Mouse (Mus musculus): Measurements from ENCODE around the gene Slc39a8.

Gene Slc39a8

GRCm38 (mm10) chr3:135845860-135846259 is 20.8 kb downstream of the Slc39a8 start:
- ATAC-seq (ENCODE audit: low TSS enrichment), result no peak

- ATAC-seq (ENCODE audit: low TSS enrichment), result no peak
Measured at GRCm38 (mm10) chr3:135851607-135852006, 26.5 kb downstream of the Slc39a8 start.

- ATAC-seq (ENCODE audit: low TSS enrichment), result no peak
Measured at GRCm38 (mm10) chr3:135853604-135854297, 28.7 kb downstream of the Slc39a8 start.

DNA sequence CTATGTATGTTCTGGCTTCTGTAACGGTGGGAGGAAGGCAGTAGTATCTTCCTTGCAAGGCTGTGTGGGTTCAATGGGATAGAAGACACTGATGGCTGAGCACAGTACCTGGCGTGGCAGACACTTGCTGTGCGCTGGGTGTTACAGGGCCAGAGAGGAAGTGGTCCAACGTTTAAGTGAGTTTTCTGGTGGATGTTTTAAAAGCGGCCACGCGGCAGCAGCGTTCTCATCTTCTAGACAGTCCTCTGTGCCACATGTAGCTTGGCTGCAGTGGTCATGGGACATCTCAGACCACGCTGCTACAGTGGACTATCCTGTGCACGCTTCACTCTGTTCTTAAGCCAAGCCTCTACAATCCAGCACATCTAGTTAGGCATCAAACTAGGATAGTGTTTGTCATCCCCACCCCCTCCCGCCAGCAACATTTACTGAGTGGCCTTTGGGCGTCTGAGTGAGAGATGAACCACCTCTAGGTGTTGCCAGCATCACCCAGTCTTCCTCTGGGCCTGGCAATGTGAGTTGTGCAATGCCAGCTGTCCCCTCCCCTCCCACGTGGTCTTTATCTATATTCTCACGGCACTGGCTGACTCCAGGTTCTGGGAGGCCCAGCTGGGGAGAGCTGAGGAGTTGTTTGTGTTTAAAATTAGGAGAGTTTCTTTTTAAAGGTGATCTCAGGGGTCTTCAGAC is 29.4 kb downstream of the Slc39a8 start:
- ATAC-seq (ENCODE audit: low TSS enrichment), result no peak

GRCm38 (mm10) chr3:135854985-135855340 is 29.9 kb downstream of the Slc39a8 start:
- no peak for ATAC-seq (ENCODE audit: low TSS enrichment)

DNA sequence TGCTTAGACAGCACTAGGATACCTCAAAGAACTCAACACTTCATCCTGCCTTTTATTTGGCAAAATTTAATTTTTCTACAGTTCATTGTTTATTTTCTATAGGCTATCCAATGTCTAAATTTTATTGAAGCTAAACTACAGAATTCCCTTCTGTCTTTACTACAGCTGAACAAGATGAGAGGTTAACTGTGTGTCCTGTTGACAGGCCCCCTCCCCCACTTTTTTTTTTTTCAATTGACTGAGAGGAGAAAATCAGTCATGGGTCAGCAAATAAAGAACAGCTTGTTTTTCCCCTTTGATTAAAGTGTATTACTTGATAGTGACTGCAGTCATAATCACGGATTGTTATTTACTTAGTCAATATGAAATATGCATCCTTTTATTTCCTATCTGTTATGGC is 31.2 kb downstream of the Slc39a8 start:
- no peak for ATAC-seq (ENCODE audit: low TSS enrichment)

DNA sequence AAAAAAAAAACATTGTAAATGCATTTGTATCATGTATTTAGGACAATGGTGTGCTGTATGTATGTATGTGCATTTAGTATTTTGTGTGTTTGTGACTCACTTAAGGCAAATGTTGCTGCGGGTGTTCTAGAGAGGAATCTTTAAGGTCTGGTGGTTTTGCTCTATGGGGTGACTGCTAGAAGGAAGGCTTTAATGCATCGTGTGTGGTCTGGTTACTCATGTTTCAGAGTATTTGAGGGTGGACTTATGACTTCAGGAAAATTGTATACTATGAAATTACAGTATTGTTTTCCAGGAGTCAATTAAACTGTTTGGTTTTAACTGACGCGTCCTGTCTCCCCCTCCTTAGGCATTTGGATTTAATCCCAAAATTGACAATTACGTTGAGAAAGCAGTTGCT is 32.1 kb downstream of the Slc39a8 start:
- ATAC-seq (ENCODE audit: low TSS enrichment), result no peak

- peak; percentile 93 for ATAC-seq (ENCODE audit: low TSS enrichment)
Measured at GRCm38 (mm10) chr3:135859431-135859830, 34.4 kb downstream of the Slc39a8 start.

GRCm38 (mm10) chr3:135862804-135863203 is 37.7 kb downstream of the Slc39a8 start:
- ATAC-seq (ENCODE audit: low TSS enrichment), result peak; percentile 91

DNA sequence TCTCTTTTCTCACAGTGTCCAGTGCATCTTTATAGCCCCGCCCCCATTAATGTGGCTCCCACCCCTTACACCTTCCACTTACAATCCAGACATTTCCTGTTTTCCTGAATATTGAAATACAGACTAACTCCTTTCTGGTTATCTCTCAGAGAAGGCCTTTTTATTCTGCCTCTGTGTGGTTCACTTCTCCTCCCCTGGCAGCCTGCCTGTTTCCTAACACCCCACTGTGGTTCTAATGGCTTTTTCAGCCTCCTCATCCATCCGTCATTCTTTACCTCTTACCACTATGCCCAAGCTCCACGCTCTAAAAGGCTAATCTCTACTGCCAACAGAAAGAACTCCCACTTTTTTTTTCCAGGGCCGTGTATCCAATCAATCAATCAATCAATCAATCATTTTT is 44.0 kb downstream of the Slc39a8 start:
- ATAC-seq (ENCODE audit: low TSS enrichment), result no peak

- no peak for ATAC-seq (ENCODE audit: low TSS enrichment)
Measured at GRCm38 (mm10) chr3:135872325-135872724, 47.2 kb downstream of the Slc39a8 start.

- ATAC-seq (ENCODE audit: low TSS enrichment), result no peak
Measured at GRCm38 (mm10) chr3:135873596-135873995, 48.5 kb downstream of the Slc39a8 start.

DNA sequence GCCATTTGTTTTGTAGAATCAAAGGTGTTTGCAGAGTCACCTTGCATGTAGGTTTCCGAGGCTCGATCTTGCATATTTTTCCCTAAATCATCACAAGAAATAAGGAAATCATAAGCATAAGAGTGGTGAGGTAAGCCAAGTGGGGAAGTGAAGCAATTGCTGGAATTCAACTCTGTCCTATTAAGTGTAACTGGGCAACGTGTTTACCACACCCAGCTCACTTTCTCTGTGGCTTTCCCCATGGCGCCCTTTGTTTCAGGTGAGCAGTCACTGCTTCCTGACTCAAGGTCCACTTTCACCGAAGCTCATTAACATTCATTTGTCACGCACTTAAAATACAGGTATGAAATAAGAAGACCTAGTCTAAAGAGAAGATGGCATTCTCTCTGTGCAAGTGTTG is 53.0 kb downstream of the Slc39a8 start:
- no peak for ATAC-seq (ENCODE audit: low TSS enrichment)

DNA sequence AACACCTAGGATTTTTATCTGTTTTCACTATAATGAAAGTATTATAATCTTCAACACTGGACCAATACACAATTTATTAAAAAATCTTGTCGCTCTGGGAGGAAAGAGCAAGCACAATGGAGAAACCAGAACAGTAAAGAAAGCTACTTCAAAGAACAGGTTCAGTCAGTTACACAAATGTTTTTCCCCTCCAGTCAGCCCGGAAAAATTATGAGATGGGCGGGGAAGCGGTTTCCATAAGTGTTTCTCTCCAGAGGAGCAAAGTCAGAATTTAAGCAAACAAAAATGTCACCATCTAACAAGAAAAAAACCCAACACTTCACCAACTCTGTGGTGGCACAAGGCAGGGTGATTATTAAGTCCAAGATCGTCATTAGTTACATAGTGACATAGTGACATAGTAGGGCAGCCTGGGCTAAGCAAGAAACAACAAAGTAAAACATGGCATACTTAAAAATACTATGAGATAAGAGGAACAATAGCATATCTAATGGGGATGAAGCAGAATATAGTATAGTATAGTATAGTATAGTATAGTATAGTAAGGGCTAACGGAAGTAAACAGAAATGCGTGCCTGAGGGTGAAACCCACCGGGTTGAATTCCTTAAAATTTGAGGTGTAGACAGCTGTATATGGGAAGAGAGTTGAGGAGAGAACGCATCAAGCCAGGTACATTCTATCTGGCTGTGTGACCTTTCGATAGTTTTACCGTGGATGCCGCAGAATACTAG is 61.0 kb downstream of the Slc39a8 start:
- ATAC-seq (ENCODE audit: low TSS enrichment), result 0 out of 2 replicates have a peak, but pooled peaks have one; percentile 13

- peak; percentile 95 for ATAC-seq (ENCODE audit: low TSS enrichment)
Measured at GRCm38 (mm10) chr3:135886659-135887027, 61.6 kb downstream of the Slc39a8 start.

DNA sequence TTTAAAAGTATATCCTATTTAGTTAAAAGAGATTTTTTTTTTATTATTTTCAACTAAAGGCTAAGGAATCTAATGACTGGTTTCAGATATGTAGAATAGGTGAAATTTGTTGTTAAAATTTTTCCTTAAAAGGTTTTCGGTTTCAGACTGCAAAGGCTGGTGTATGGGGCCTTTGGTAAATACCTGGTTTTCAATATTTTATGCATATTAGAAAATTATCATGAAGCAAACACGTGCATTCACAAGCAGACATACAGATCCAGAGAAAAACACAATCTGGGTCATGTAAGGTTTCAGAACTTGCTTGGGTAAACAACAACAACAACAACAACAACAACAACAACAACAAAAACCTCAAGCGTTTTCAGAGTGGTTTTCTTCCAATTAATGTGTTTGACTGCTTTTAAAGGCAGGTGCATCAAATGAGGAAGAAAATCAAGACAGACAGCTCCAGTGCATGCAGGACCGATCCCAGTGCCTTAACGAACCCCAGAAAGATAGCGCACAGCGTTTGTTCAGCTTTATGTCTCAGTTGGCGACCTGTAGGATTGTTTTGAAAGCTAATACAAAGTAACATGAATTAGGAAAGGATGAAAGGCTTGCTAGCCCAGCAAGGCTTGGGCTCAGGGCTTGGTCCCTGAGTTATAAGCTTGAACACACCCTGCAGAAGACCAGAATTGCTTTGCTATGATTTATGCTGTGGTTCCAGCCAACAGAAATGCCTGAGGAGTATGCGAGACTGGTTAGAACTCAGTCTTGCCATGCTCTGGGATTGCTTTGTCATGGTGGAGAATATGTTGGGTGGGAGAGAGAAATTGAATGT is 62.2 kb downstream of the Slc39a8 start:
- peak; percentile 48; the same call in 1 of the 2 replicates for ATAC-seq (ENCODE audit: low TSS enrichment)

DNA sequence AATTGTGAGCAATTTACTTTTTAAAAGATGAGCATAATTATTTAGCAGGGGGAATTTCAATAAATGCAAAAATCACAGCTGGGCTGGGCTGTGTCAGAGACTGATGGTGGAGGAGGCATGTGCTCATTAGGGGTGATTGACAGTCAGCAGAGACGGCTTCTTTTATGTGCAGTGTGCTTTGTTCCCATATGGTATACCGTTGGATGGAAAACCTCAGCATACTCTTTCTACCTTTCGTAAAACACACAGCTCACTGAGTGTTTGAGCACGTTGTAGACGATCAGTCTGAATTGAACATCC is 62.7 kb downstream of the Slc39a8 start:
- ATAC-seq (ENCODE audit: low TSS enrichment), result no peak; the same call in 1 of the 2 replicates

DNA sequence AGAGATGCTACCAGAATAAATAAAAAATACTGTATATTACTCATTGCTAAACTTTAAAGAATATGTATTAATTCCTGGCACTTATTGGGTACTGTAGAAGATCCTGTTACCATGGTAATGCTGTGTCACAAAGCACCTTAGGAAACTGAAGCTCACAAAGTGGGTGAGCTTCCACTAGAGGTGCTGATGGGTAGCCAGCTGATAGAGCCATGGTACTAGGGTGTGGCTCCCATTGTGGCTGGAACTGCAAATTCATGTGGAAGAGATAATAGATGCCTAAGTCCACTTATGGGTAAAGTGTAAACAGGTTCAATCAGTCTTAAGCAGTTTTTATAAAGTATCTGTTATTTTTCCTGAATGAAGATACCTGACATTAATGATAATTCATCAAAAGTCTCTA is 64.3 kb downstream of the Slc39a8 start:
- no peak for ATAC-seq (ENCODE audit: low TSS enrichment)

DNA sequence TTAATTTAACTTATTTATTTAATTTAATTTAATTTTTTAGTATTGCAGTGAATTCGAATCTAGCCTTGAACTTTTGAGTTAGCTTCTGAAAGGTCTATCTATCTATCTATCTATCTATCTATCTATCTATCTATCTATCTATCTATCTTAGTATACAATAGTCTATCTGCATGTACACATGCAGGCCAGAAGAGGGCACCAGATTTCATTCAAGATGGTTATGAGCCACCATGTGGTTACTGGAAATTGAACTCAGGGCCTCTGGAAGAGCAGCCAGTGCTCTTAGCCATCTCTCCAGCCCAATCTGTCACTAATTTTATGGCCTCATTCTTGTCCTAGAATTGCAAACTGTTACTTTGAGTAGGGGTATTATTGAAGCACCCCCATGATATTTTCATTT is 78.3 kb downstream of the Slc39a8 start:
- ATAC-seq (ENCODE audit: low TSS enrichment), result no peak

DNA sequence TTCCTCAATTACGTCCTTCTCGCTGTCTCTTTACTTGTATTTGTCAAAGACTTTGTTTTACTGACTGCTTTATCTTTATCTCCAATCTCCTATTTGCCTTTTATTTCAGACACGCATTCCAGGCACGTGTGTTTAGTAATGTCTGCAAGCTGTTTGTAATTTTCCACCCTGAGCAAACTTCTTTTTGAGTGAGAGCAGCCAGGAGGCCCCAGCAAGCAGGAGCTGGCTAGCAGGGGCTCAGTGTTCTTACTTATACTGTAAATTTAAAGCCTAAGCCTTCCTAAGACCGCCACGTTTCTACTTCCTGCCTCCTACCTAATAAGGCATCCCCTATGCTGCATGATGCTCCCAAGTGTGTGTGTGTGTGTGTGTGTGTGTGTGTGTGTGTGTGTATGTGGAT is 79.8 kb downstream of the Slc39a8 start:
- no peak for ATAC-seq (ENCODE audit: low TSS enrichment)

DNA sequence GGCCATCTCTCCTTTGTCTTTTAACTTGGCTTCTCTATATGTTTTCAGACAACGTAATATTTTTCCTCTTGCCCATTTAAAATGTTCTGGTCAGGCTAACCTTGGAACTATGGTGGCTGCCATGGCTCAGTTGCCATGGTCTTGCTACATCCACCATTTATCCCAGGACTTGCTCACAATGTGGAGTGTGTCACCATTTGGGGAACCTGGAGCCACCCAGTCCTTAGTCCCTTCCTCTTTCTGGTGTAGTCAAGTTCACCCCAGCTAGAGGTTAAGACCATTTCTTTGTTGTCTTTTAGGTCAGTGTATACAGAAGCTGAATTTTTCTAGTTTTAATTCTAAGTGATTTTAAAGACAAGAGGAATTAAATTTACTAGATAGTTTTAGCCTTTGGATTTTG is 80.7 kb downstream of the Slc39a8 start:
- ATAC-seq (ENCODE audit: low TSS enrichment), result no peak

DNA sequence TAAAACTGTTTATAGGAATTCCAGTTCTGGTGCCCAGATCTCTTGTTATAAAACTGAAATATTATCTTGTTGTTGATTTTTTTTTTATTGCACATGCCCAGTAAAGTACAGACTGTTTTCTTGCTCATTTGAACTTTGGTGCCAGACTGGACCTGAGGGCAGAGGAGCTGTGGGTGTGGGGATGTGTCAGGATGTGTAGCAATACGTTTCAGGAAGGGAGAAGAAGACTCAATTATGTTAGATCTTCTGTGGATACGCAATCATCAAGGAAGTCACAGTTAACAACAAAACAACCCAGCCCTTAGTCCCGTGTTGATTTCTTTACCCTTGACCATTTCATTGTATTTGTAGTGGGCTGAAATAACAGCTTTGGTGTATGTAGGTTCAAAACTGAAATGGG is 81.9 kb downstream of the Slc39a8 start:
- ATAC-seq (ENCODE audit: low TSS enrichment), result no peak
